Mouse (Mus musculus): Measurements from ENCODE around the gene Zfp653. TPM values are rescaled to one million over a fixed set of nuclear protein-coding genes. Genes with fewer than 3 reads are reported as not detected.

The Zfp653 gene
- polyA plus RNA-seq, 1 experiment, result 8.0 TPM

GRCm38 (mm10) chr9:22017208-22017825 is 53.9 kb downstream of the Zfp653 start:
- Histone ChIP-seq H3K4me3 (ENCODE audit: insufficient read depth, poor library complexity, severe bottlenecking) (no peak overlapping the region), H3ac (ENCODE audit: control insufficient read depth, insufficient read length, low read depth) (no peak overlapping the region), H3K79me2 (ENCODE audit: control insufficient read depth, insufficient read depth) (no peaks in the 10 kb centered on the region), H3K79me3 (ENCODE audit: low read depth) (no peaks in the 10 kb centered on the region), H3K27me3 (ENCODE audit: control insufficient read depth, insufficient read depth, insufficient read length) (no peaks in the 10 kb centered on the region), H3K36me3 (ENCODE audit: control insufficient read depth, insufficient read depth) (peaks cover 19% of the 10 kb centered on the region)
- TF ChIP-seq MAX (IDR thresholded peaks at IDR 0.05), result no peak
- TF ChIP-seq CTCF (IDR thresholded peaks at IDR 0.05; ENCODE audit: control insufficient read depth, insufficient read depth, insufficient read length), result no peak
- no peak for TF ChIP-seq FOSL1 (IDR thresholded peaks at IDR 0.05; ENCODE audit: insufficient read depth, low read length, poor library complexity, severe bottlenecking)
- no peak for TF ChIP-seq CEBPB (IDR thresholded peaks at IDR 0.05; ENCODE audit: low read depth)
- TF ChIP-seq USF1 (IDR thresholded peaks at IDR 0.05; ENCODE audit: low read depth), result no peak
- TF ChIP-seq MYOD1 (IDR thresholded peaks at IDR 0.05; ENCODE audit: control insufficient read depth, insufficient read length, low read depth), result no peak
- TF ChIP-seq MYOG (IDR thresholded peaks at IDR 0.05; ENCODE audit: control insufficient read depth, extremely low read depth, insufficient read length), result no peak

- Histone ChIP-seq H3K36me3 (ENCODE audit: control insufficient read depth, insufficient read depth) (peaks cover 19% of the 10 kb centered on the region), H3K27me3 (ENCODE audit: control insufficient read depth, insufficient read depth, insufficient read length) (no peaks in the 10 kb centered on the region), H3ac (ENCODE audit: control insufficient read depth, insufficient read length, low read depth) (no peak overlapping the region), H3K4me3 (ENCODE audit: insufficient read depth, poor library complexity, severe bottlenecking) (no peak overlapping the region), H3K79me2 (ENCODE audit: control insufficient read depth, insufficient read depth) (no peaks in the 10 kb centered on the region), H3K79me3 (ENCODE audit: low read depth) (no peaks in the 10 kb centered on the region)
- TF ChIP-seq MAX (IDR thresholded peaks at IDR 0.05) (no peak), USF1 (IDR thresholded peaks at IDR 0.05; ENCODE audit: low read depth) (no peak), MYOD1 (IDR thresholded peaks at IDR 0.05; ENCODE audit: control insufficient read depth, insufficient read length, low read depth) (no peak), CEBPB (IDR thresholded peaks at IDR 0.05; ENCODE audit: low read depth) (no peak), FOSL1 (IDR thresholded peaks at IDR 0.05; ENCODE audit: insufficient read depth, low read length, poor library complexity, severe bottlenecking) (no peak), MYOG (IDR thresholded peaks at IDR 0.05; ENCODE audit: control insufficient read depth, extremely low read depth, insufficient read length) (no peak), CTCF (IDR thresholded peaks at IDR 0.05; ENCODE audit: control insufficient read depth, insufficient read depth, insufficient read length) (no peak)
Observed at GRCm38 (mm10) chr9:22016245-22016644, 54.9 kb downstream of the Zfp653 start.

GRCm38 (mm10) chr9:22012731-22013130 is 58.4 kb downstream of the Zfp653 start:
- H3ac ChIP-seq (ENCODE audit: control insufficient read depth, insufficient read length, low read depth), result no peak overlapping the region
- no peaks in the 10 kb centered on the region for H3K79me3 ChIP-seq (ENCODE audit: low read depth)
- H3K4me3 ChIP-seq (ENCODE audit: insufficient read depth, poor library complexity, severe bottlenecking), result no peak overlapping the region
- H3K27me3 ChIP-seq (ENCODE audit: control insufficient read depth, insufficient read depth, insufficient read length), result no peaks in the 10 kb centered on the region
- H3K36me3 ChIP-seq (ENCODE audit: control insufficient read depth, insufficient read depth), result peaks cover 45% of the 10 kb centered on the region
- no peaks in the 10 kb centered on the region for H3K79me2 ChIP-seq (ENCODE audit: control insufficient read depth, insufficient read depth)
- no peak for TF ChIP-seq MAX (IDR thresholded peaks at IDR 0.05)
- no peak for TF ChIP-seq MYOG (IDR thresholded peaks at IDR 0.05; ENCODE audit: control insufficient read depth, extremely low read depth, insufficient read length)
- TF ChIP-seq CEBPB (IDR thresholded peaks at IDR 0.05; ENCODE audit: low read depth), result no peak
- TF ChIP-seq FOSL1 (IDR thresholded peaks at IDR 0.05; ENCODE audit: insufficient read depth, low read length, poor library complexity, severe bottlenecking), result no peak
- TF ChIP-seq CTCF (IDR thresholded peaks at IDR 0.05; ENCODE audit: control insufficient read depth, insufficient read depth, insufficient read length), result no peak
- no peak for TF ChIP-seq USF1 (IDR thresholded peaks at IDR 0.05; ENCODE audit: low read depth)
- no peak for TF ChIP-seq MYOD1 (IDR thresholded peaks at IDR 0.05; ENCODE audit: control insufficient read depth, insufficient read length, low read depth)

GRCm38 (mm10) chr9:22011055-22011454 is 60.1 kb downstream of the Zfp653 start:
- H3K4me3 ChIP-seq (ENCODE audit: insufficient read depth, poor library complexity, severe bottlenecking), result no peak overlapping the region
- H3K79me3 ChIP-seq (ENCODE audit: low read depth), result no peaks in the 10 kb centered on the region
- no peak overlapping the region for H3ac ChIP-seq (ENCODE audit: control insufficient read depth, insufficient read length, low read depth)
- TF ChIP-seq USF1 (IDR thresholded peaks at IDR 0.05; ENCODE audit: low read depth) (no peak), MYOD1 (IDR thresholded peaks at IDR 0.05; ENCODE audit: control insufficient read depth, insufficient read length, low read depth) (no peak), CEBPB (IDR thresholded peaks at IDR 0.05; ENCODE audit: low read depth) (no peak), MYOG (IDR thresholded peaks at IDR 0.05; ENCODE audit: control insufficient read depth, extremely low read depth, insufficient read length) (no peak), FOSL1 (IDR thresholded peaks at IDR 0.05; ENCODE audit: insufficient read depth, low read length, poor library complexity, severe bottlenecking) (no peak), MAX (IDR thresholded peaks at IDR 0.05) (no peak), CTCF (IDR thresholded peaks at IDR 0.05; ENCODE audit: control insufficient read depth, insufficient read depth, insufficient read length) (no peak)
- H3K36me3 ChIP-seq (ENCODE audit: control insufficient read depth, insufficient read depth), result peaks cover 60% of the 10 kb centered on the region
- H3K79me2 ChIP-seq (ENCODE audit: control insufficient read depth, insufficient read depth), result no peaks in the 10 kb centered on the region
- no peaks in the 10 kb centered on the region for H3K27me3 ChIP-seq (ENCODE audit: control insufficient read depth, insufficient read depth, insufficient read length)

Small RNA genes lying within 50 kb of the gene (microRNA-seq; reads per million reads assigned to microRNA genes)
- gene Mir7084 (ENCODE audit: borderline microRNAs expressed), result 0.36 reads per million

Other genes with a start within 250 kb of the Zfp653 start
- gene Angptl8, start 235.9 kb downstream of the Zfp653 start, polyA plus RNA-seq (2012; fragmentation: generic; extraction: Trizol), result 0.04 TPM
- gene Dock6, start 218.7 kb downstream of the Zfp653 start, polyA plus RNA-seq (2012; fragmentation: generic; extraction: Trizol), result 12.1 TPM
- gene Rab3d, start 153.2 kb downstream of the Zfp653 start, polyA plus RNA-seq (2012; fragmentation: generic; extraction: Trizol), result 12.2 TPM
- gene Ccdc159, start 143.9 kb downstream of the Zfp653 start, polyA plus RNA-seq (2012; fragmentation: generic; extraction: Trizol), result 1.1 TPM
- 17.2 TPM for gene Tmem205, start 143.8 kb downstream of the Zfp653 start, polyA plus RNA-seq (2012; fragmentation: generic; extraction: Trizol)
- gene Plppr2, start 134.3 kb downstream of the Zfp653 start, polyA plus RNA-seq (2012; fragmentation: generic; extraction: Trizol), result 11.6 TPM
- 8.7 TPM for gene Swsap1, start 115.6 kb downstream of the Zfp653 start, polyA plus RNA-seq (2012; fragmentation: generic; extraction: Trizol)
- 6.3 TPM for gene Epor, start 107.9 kb downstream of the Zfp653 start, polyA plus RNA-seq (2012; fragmentation: generic; extraction: Trizol)
- gene Rgl3, start 81.9 kb downstream of the Zfp653 start, polyA plus RNA-seq (2012; fragmentation: generic; extraction: Trizol), result 7.0 TPM
- gene Ccdc151, start 68.7 kb downstream of the Zfp653 start, polyA plus RNA-seq (2012; fragmentation: generic; extraction: Trizol), result 0.21 TPM
- 134 TPM for gene Prkcsh, start 68.6 kb downstream of the Zfp653 start, polyA plus RNA-seq (2012; fragmentation: generic; extraction: Trizol)
- 0.02 TPM for gene Elavl3, start 19.4 kb downstream of the Zfp653 start, polyA plus RNA-seq (2012; fragmentation: generic; extraction: Trizol)
- not detected for gene Gm49318, start 117 bp downstream of the Zfp653 start, polyA plus RNA-seq (2012; fragmentation: generic; extraction: Trizol)
- gene Ecsit, start 14.1 kb upstream of the Zfp653 start, polyA plus RNA-seq (2012; fragmentation: generic; extraction: Trizol), result 32.6 TPM
- gene Cnn1, start 27.8 kb upstream of the Zfp653 start, polyA plus RNA-seq (2012; fragmentation: generic; extraction: Trizol), result 52.4 TPM
- 183 TPM for gene Elof1, start 45.8 kb upstream of the Zfp653 start, polyA plus RNA-seq (2012; fragmentation: generic; extraction: Trizol)
- gene Acp5, start 64.3 kb upstream of the Zfp653 start, polyA plus RNA-seq (2012; fragmentation: generic; extraction: Trizol), result 0.08 TPM
- 47.9 TPM for gene Pigyl, start 85.5 kb upstream of the Zfp653 start, polyA plus RNA-seq (2012; fragmentation: generic; extraction: Trizol)
- not detected for gene Zfp872, start 116.7 kb upstream of the Zfp653 start, polyA plus RNA-seq (2012; fragmentation: generic; extraction: Trizol)
- gene Zfp809, start 154.3 kb upstream of the Zfp653 start, polyA plus RNA-seq (2012; fragmentation: generic; extraction: Trizol), result 4.5 TPM
- gene Zfp599, start 188.5 kb upstream of the Zfp653 start, polyA plus RNA-seq (2012; fragmentation: generic; extraction: Trizol), result 0.76 TPM
- 1.5 TPM for gene Zfp810, start 236.3 kb upstream of the Zfp653 start, polyA plus RNA-seq (2012; fragmentation: generic; extraction: Trizol)

Measured in C2C12 (cell line).